Mouse (Mus musculus): ENCODE data around the gene Sh3bp2.

DNA sequence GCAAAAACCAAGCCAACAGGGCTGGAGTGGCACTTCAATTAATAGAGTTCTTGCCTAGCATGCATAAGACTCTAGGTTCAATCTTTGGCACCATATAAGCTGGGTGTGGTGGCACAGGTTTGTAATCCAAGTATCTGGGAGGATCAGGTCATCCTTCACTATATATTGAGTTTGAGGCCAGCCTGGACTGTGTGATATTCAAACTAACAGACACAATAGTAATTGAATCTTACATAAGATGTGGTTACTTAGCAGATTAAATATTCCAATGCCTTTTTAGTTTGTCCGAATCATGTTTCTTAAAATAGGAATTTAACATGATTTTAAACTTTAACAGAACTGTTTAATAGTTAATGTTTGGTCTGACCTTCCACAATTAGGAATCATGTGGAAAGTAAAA lies 50.6 kb downstream of the Sh3bp2 start:
- TF ChIP-seq CTCF (IDR thresholded peaks at IDR 0.05; ENCODE audit: control insufficient read depth, insufficient read depth, insufficient read length) (no peak), MYOD1 (IDR thresholded peaks at IDR 0.05; ENCODE audit: control insufficient read depth, insufficient read length, low read depth) (no peak), MAX (IDR thresholded peaks at IDR 0.05) (no peak), USF1 (IDR thresholded peaks at IDR 0.05; ENCODE audit: low read depth) (no peak), FOSL1 (IDR thresholded peaks at IDR 0.05; ENCODE audit: insufficient read depth, low read length, poor library complexity, severe bottlenecking) (no peak), MYOG (IDR thresholded peaks at IDR 0.05; ENCODE audit: control insufficient read depth, extremely low read depth, insufficient read length) (no peak), CEBPB (IDR thresholded peaks at IDR 0.05; ENCODE audit: low read depth) (no peak)

Data from C2C12 (cell line).